Mouse (Mus musculus) spleen, adult 12 weeks (tissue): ENCODE results near the gene Raly.

ENCODE experiments used
- DNase-seq: peaks from one replicate; pipeline ENCODE4 v3.0.0; 2022; ENCODE audit warnings: low spot score

Raly gene

DNA sequence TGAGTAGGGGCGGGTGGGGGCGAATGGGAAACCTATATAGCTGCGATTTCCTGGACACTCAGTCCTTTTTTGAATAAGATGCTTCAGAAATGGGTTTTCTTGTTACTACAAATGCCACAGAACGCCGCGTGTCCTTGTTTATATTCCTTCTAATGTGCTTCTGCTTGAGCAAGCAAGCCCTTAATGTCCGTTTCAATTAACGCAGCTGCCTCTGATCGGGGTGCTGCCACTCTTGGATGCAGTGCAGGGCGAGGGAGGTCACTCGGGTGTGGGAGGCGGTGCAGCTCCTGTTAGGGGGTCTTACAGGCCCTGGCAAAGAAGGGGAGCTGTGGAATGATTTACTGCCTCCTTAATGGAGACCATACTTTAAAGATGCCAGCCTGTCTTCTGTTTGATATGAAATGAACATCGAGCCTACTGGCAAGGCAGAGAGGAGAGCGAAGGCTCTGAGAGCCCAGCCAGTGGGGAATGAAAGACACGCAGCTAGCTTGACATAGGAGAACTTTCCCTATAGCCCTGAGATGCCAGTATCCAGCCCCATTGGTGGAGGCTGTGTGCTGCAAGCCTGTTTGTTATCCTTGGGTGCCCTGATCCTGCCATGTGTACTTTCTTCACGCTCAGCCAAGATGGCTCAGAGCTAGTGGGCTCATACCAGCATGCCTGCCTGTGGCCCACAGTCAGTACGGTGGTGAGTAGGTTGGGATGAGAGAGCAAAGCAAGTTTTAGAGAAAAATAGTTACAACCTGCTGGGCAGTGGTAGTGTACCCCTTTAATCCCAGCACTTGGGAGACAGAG lies 7.8 kb upstream of the Raly start:
- no peak for DNase-seq

- no peak for DNase-seq
Measured at GRCm38 (mm10) chr2:154785284-154785683, 5.6 kb upstream of the Raly start.

GRCm38 (mm10) chr2:154786187-154786586 lies 4.7 kb upstream of the Raly start:
- peak; percentile 44 for DNase-seq

- DNase-seq = no peak
Measured at GRCm38 (mm10) chr2:154786776-154787175, 4.1 kb upstream of the Raly start.

DNA sequence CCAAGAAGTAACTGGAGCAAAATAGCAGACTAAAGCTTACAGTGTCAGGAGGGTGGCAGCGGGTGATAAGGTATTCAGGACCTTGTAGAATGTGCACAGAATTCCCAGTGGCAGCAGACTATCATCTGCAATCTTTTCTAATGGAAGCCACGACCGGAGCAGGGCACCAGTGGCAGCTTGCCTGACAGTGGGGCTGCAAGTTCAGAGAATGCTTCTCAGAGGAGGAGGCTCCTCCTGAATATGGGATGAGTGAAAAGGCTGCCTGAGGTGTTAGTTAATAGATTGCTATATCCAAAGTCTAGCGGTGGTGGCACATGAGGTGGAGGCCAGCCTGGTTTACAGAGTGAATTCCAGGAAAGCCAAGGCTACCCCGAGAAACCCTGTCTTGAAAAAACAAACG lies 1.5 kb upstream of the Raly start:
- no peak for DNase-seq

DNA sequence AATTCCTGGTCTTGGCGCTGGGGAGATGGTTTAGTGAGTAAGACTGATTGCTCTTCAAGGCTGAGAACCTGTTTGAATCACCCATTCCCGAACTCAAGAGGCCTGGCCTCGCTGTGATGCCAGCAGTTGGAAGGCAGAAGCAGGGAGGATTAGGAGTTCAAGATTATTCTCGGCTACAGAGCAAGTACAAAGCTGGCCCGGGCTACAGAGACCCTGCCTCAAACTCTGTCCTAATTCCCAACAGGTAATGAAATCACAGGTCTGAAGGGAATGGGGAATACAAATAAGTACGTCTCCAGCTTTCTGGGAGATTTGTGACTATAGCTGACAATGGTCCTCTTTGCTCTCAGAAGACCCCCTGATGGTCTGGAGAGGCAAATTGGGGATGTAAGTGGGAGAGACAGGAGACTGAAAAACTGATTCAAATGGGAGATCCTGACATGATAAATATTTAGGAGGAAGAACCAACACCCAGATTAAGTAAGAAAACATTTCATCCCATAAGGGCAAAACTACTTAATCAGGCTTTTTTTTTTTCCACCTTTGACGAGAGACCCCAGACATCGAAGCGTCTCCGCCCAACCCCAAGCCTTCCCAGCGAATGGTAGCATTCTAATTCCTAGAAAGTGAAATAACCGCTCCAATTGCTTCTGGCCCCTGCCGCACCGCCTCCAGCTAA lies 780 bp upstream of the Raly start:
- DNase-seq = no peak

GRCm38 (mm10) chr2:154791661-154792642 lies 1.1 kb downstream of the Raly start:
- peak; percentile 67 for DNase-seq

DNA sequence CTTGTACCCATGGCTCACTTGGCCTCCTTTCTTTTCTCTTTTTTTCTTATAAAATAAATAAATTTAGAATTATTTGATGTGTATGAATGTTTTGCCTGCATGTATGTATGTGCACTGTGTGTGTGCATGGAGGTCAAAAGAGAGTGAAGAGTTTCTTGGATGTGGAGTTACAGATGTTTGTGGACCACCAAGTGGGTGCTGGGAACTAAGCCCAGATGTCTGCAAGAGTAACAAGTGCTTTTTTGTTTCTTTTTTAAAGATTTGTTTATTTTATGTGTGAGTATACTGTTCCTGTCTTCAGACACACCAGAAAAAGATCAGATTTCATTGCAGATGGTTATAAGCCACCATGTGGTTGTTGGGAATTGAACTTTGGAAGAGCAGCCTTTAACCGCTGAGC lies 12.5 kb downstream of the Raly start:
- DNase-seq = no peak

DNA sequence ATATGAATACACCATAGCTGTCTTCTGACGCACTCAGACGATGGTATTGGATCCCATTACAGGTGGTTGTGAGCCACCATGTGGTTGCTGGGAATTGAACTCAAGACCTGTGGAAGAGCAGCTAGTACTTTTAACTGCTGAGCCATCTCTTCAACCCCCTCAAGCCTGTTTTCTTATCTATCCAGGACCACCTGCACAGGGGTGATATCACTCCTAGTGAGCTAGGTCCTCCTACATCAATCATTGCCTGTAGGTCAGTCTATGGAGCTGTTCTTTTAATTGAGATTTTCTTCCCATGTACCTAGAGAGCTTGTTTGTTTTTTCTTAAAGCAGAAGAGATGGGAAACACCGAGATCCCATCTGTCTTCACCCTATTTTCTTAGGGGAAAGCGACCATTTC lies 12.9 kb downstream of the Raly start:
- DNase-seq = no peak

DNA sequence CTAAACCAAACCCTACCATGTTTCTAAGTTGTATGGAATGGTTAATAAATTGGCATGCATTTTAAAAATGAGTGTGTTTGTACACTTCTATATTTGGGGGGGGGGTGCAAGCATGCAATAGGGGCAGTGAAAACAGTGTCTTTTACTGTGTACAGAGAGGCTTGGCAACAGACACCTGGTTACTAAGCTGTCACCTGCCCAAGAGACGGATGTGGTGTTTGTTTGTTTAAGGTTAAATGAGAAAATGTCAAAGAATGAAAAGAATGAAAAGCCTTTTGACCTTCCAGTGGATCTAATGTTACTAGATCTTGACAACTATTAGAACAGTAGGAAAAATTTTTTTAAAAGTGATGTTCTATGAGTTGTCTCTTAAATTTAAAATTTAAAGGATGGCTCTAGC lies 16.8 kb downstream of the Raly start:
- DNase-seq = no peak

GRCm38 (mm10) chr2:154809107-154809762 lies 18.3 kb downstream of the Raly start:
- no peak for DNase-seq

DNA sequence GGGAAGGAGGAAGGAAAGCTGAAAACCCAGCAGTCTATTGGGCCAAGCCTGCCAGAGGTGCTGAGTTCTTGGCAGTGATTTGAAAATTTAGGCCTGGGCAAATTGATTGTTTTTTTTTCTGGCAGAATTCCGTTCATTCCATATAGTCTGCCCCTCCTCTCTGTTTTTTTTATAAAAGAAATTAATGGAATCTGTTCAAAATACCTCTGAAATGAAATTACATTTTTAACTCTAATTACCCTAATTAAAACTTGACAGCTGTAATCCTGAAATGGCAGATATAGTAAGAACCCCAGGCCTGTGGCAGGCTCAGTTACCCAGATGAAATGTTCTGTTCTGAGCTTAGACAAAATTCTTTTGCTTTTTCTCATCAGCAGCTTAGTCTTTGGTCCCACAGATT lies 19.9 kb downstream of the Raly start:
- no peak for DNase-seq

- no peak for DNase-seq
Measured at GRCm38 (mm10) chr2:154813426-154813825, 22.5 kb downstream of the Raly start.

DNA sequence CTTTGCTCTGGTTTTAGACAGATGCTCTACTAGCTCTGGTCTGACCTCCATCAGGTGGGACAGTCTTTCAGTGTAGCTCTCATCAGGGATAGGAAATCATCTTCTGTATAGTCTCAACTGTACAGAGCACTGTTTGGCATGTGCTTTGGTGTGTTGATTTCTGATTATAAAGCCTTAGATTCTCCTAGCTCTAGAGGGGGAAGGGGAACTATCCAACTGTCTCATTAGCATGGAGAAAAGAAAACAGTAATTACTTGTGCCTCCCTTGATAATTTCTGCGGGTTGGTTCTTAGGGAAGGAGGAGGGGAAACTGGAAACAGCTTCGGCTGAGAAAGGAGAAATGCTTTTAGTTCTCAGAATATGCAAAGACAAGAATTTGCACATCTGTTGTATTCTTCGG lies 26.2 kb downstream of the Raly start:
- DNase-seq = no peak

- DNase-seq = no peak
Measured at GRCm38 (mm10) chr2:154817788-154818187, 26.9 kb downstream of the Raly start.

DNA sequence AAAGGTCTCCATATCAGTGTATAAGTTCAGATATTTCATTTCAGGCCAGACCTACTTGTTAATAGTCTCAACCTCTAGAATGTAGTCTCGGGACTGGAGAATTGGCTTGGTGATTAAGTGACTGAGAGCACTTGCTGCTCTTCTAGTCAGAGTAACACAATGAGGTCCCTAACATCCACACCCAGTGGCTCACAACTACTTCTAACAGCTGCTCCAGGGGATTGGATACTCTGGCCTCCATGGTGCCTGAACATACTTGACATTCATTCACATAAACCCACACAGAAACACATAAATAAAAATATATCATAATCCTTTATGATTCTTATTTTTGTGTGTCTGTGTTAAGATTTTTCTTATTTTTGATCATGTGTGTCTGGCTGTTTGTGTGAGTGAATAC lies 27.7 kb downstream of the Raly start:
- no peak for DNase-seq

- DNase-seq = no peak
Measured at GRCm38 (mm10) chr2:154820346-154820745, 29.4 kb downstream of the Raly start.

GRCm38 (mm10) chr2:154826054-154826538 lies 35.2 kb downstream of the Raly start:
- no peak for DNase-seq

- DNase-seq = no peak
Measured at GRCm38 (mm10) chr2:154827521-154827920, 36.6 kb downstream of the Raly start.

DNA sequence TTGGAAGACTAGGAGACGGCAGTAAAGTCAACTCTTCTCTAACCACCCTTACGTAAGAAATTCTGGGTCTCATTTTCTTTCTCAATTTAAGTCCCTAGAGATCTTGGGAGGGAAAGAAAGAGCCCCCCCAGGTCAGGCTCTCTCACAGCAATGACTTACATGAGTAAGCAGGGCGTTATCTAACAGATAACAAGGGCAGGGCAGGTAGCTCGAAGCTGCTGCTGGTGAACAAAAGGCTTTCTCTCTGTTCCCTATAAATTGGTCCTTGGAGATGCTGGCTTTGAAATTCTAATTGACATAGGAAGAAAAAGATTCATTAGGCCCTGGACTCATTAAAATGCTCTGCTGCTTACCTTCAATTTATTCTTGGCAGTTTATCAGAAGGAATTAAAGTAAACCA lies 41.6 kb downstream of the Raly start:
- DNase-seq = no peak

GRCm38 (mm10) chr2:154834149-154834865 lies 43.4 kb downstream of the Raly start:
- no peak for DNase-seq
